Mouse (Mus musculus) gastrocnemius, postnatal 14 days (tissue): ENCODE results near the gene BC024978. TPM values are rescaled to one million over a fixed set of nuclear protein-coding genes. Genes with fewer than 3 reads are reported as not detected.
"Not testable (repeated sequence)": the region's sequence is repeated elsewhere in the genome, so short reads cannot be mapped to it uniquely, and the experiment has no call there.

Experiments
- DNase-seq: peaks from one replicate; pipeline ENCODE4 v3.0.0; 2021; ENCODE audit warnings: mixed read lengths
- intact Hi-C: fragments of 180-260 bp; cut with DNase I; formaldehyde crosslinking; loops from one replicate; pipeline ENCODE4 v1.15.1; 2025; ENCODE audit warnings: low total_unique reads
- total RNA-seq, 2 experiments: library from RNA; stranded (reverse); gene quantifications; 2 replicates each; pipeline ENCODE4 v1.2.3; 2021

Gene BC024978
- total RNA-seq, 2 experiments from 2014 or later = 11.8 to 13.4 TPM

DNA sequence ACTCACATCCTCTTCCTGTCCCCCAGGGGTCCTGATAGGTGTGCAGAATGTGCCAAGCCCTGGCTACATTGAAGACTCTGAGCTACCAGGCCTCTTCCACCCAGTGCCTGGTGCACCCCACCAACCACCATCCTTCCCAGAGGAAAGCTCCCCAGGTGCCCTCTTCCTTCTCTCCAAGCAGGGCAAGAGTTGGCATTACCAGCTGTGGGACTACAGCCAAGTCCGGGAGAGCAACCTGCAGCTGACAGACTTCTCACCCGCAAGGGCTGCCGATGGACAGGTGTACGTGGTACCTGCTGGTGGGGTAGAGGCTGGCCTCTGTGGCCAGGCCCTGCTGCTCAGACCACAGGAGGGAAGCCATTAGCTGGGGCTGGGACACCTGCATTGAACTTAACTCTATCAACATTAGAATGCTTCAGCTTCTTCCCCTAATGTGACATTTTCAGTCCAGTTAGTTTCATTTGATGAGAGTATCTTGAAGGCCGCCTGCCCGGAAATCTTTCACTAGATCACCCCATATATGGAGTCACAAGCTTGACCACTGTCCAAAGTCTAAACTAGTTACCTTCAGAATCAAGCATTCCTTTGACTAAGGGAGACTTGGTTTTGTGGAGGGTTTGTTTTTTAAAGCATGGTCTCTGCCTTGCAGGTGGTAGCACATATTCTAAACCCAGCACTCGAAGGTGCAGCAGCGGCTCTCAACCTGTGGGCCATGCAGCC, 8.3 kb downstream of the BC024978 start:
- intact Hi-C loops = no loop called here
- DNase-seq = no peak

- intact Hi-C loops = no loop called here
- no peak for DNase-seq
These were observed 17.0 kb downstream of the BC024978 start for GRCm38 (mm10) chr7:27212626-27213025.

DNA sequence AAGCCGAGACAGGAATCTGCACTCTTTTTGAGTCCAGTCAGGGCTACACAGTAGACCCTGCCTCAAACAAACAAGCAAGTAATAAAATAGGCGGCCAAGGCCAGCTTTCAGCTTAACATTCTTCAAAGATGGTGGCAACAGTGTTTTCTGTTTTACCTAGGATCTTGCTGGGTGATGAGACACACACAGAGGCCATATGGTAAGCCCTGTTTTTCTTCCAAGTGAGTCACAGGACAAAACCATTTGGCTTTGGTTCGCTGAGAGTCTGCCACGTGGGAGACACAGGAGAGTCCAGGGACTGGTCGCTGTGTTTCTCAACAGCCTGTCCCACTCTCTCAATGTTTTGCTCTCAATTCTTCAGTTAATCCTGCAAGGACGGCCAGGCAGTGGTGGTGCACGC, 23.0 kb downstream of the BC024978 start:
- intact Hi-C loops = no loop called here

DNA sequence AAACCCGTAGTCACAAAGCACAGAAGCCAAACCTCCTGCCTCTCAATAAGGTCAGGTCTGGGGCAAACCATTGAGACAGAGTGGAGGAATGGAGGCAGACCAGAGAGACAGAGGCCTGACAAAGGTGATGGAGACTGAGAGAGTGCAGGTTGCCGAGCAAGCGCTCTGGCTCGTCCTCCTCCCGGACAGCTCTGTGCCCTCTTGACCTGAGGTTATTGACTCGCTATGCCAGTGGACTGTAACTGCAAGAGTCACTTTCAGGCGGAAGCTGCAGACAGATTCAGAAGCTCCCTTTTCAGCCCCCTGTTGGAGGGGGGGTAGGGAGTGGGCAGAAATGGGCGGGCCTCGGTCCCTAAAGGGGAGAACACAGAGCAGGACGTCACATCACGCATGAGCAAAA, 24.4 kb downstream of the BC024978 start:
- DNase-seq = no peak

More for the DNA sequence above, 23.0 kb downstream of the BC024978 start:
- no peak for DNase-seq

GRCm38 (mm10) chr7:27221939-27222338, 26.4 kb downstream of the BC024978 start:
- no peak for DNase-seq
- intact Hi-C loops = no loop called here

More for the DNA sequence above, 24.4 kb downstream of the BC024978 start:
- intact Hi-C loops = no loop called here

GRCm38 (mm10) chr7:27222538-27222937, 27.0 kb downstream of the BC024978 start:
- intact Hi-C loops = no loop called here
- no peak for DNase-seq

GRCm38 (mm10) chr7:27224877-27225575, 29.4 kb downstream of the BC024978 start:
- intact Hi-C loops = no loop called here
- DNase-seq = peak; percentile 59

GRCm38 (mm10) chr7:27227276-27227675, 31.7 kb downstream of the BC024978 start:
- no peak for DNase-seq
- intact Hi-C loops = no loop called here

- DNase-seq = peak; percentile 23
- intact Hi-C loops = no loop called here
These were observed 32.1 kb downstream of the BC024978 start for GRCm38 (mm10) chr7:27227676-27228075.

DNA sequence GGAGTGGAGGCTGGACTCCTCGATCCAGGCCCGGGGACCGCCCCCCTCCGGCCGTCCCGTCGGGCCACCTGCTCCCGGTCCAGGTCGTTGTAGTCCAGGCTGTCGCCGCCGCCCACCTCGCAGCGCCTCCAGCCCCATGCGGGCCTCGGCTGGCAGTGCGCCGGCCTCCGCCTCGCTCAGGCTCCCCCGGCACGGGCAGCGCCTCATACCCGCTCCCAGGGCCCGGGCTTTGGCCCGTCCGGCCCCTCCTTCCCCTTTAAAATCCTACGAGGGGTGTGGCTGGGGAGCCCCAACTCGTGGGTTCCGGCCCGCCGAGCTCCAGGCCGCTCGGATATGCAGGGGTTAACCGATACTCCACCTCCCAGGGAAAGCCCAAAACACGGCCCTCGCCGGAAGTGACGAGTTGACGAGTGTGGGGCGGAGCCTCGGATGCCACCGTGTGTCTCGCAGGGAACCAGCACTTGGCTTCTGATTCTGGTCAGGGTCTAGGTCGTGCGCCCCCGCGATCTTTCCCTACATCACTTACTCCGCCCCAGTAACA, 32.8 kb downstream of the BC024978 start, which contains the start of gene Itpkc:
Gene Itpkc, minus strand, starts transcription at position 381 of the 541 bp plus-strand sequence.
- peak; percentile 94 for DNase-seq
- intact Hi-C loops = no loop called here

DNA sequence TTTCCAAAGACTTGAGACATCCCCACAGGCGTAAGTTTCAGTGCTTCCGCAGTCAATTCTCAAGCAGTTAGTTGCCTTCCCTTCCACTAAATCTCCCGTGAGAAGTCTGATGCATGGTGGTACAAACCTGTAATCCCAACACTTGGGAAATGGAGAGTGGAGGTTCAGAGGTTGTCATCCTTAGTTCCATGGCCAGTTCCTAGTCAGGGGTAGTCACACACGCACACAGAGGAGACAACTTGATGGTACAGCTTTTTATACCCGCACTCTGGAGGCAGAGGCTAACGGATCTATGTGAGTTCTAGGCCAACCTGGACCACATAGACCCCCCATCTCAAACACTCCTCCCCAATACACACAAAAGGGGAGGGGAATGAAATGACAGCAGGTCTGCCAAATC, 33.3 kb downstream of the BC024978 start:
- intact Hi-C loops = no loop called here
- DNase-seq = no peak

DNA sequence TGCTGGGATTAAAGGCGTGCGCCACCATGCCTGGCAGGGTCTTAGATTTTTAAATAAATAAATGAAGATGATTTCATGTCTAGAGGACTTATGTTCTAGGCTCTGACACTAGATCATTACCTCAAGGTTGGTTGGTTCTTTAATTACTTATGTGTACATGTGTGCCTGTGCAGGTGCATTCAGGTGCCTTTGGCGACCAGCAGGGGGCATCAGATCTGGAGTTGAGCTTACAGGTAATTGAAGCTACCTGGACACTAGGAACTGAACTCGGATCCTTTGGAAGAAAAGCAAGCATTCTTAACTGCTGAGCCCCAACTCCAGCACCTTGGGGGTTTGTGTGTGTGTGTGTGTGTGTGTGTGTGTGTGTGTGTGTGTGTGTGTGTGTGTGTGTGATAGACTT, 35.2 kb downstream of the BC024978 start:
- intact Hi-C loops = no loop called here
- DNase-seq = no peak

GRCm38 (mm10) chr7:27231693-27232331, 36.2 kb downstream of the BC024978 start:
- intact Hi-C loops = no loop called here
- DNase-seq = peak; percentile 48

DNA sequence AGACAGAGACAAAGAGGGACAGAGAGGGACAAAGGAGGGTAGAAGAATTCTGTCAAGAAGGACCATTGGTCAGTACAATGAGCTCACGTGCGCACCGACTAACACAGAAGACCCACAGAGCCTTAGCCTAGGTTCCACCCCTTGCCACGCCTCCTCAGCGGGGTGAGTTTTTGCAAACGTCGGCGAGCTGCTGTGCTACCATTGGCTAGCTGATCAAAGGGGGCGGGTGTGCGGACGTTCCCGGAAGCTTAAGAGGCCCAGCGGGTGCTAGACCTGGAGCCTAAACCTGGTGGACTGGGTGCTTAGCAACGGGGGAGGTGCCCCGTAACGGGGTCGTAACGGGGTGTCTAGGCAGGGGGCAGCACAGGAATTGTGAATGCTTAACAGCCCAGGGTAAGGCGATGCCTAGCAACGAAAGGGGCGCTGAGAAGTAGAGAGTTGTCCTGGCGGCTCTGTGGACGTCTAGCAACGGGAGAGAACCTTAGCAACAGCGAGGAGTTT, 37.2 kb downstream of the BC024978 start, which contains the start of gene Coq8b:
Gene Coq8b, plus strand, starts transcription at position 243 of the 501 bp plus-strand sequence.
- DNase-seq = peak; percentile 94
- intact Hi-C loops = no loop called here

GRCm38 (mm10) chr7:27233300-27233699, 37.7 kb downstream of the BC024978 start:
- intact Hi-C loops = no loop called here
- DNase-seq = no peak

- DNase-seq = no peak
- intact Hi-C loops = no loop called here
These were observed 40.1 kb downstream of the BC024978 start for GRCm38 (mm10) chr7:27235726-27236125.

DNA sequence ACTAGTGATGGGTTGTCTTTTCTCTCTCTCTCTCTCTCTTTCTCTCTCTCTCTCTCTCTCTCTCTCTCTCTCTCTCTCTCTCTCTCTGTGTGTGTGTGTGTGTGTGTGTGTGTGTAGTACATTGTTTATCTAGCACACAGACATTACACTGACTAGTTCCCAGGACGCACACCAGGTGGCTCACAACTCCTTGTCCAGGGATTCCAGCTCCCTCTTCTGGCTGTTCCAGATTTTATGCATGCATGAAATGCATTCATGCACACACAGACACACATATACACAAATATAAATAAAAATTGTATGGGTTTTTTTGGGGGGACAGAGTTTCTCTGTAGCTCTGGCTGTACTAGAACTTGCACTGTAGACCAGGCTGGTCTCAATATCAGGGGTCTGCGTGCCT, 41.9 kb downstream of the BC024978 start:
- intact Hi-C loops = no loop called here

DNA sequence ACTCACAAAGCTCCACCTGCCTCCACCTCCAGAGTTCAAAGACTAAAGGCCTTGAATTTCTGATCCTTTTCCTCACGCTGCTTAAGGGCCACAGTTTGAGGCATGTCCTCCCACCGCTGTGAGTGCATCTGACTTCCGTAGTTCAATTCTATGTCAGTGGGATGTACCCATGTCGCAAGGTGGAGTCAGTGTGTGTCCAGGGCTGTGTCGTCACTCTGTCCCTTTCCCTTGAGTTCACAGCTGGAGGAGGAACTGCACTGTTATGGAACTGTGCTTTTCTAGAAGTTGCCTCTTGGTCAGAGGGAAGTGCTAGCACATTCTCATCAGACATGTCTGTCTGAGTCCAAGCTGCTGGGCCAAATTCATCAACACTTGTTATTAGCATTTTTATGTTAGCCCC, 43.0 kb downstream of the BC024978 start:
- intact Hi-C loops = no loop called here
- DNase-seq = no peak

More for the DNA sequence above, 41.9 kb downstream of the BC024978 start:
- DNase-seq = no peak

DNA sequence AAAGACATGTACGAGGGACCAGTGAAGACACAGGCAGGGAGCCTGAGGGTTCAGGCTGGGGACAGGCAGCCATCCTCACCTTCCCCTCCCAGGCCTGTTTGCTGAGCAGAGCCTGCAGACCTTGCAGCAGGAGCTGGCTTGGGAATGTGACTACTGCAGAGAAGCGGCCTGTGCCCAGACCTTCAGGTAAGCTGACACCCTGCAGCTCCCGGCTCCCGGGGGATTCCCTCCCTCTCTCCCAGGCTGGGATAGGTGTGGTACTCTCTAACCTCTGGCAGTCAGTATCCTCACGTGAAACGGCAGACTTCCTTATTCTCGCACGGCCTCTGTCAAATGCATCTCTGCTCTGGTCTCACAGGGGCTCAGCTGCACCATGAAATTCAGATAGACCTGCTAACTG, 47.6 kb downstream of the BC024978 start:
- intact Hi-C loops = no loop called here
- DNase-seq = peak; percentile 51

GRCm38 (mm10) chr7:27244088-27244487, 48.5 kb downstream of the BC024978 start:
- intact Hi-C loops, DNase-seq: not testable (repeated sequence)
